Mouse (Mus musculus) CH12.LX (cell line): ENCODE results near the gene Nt5m. TPM values are rescaled to one million over a fixed set of nuclear protein-coding genes. Genes with fewer than 3 reads are reported as not detected.

ENCODE experiments used
- DNase-seq: peaks from one replicate; pipeline ENCODE4 v3.0.0-alpha.2; 2013; ENCODE audit errors: extremely low read depth
- H3K27ac ChIP-seq: 2 replicates; pipeline ENCODE4 v1.5.1; 2012; ENCODE audit warnings: low read depth, mild to moderate bottlenecking, control low read depth, moderate library complexity; ENCODE audit not compliant: insufficient read depth
- H3K27me3 ChIP-seq: replicated peaks from 2 replicates; pipeline ENCODE3; 2012; ENCODE audit warnings: inconsistent platforms
- H3K36me3 ChIP-seq, 2 experiments: replicated peaks in 1 of 2; 2 replicates each; pipeline versions ENCODE3 to v1.6.1; 2012; ENCODE audit warnings: inconsistent platforms in 1 of 2, low read length in 1 of 2, mild to moderate bottlenecking in 1 of 2, mixed read lengths in 1 of 2, moderate library complexity in 1 of 2; ENCODE audit not compliant: control insufficient read depth in 1 of 2, insufficient read depth in 1 of 2
- H3K4me1 ChIP-seq, 2 experiments: 2 replicates each; pipeline ENCODE4 v1.6.1; 2012; ENCODE audit warnings: inconsistent platforms in 1 of 2, moderate library complexity in 1 of 2; ENCODE audit not compliant: insufficient read depth in 2 of 2, control insufficient read depth in 1 of 2
- H3K4me2 ChIP-seq: 2 replicates; pipeline ENCODE4 v1.6.1; 2012; ENCODE audit warnings: low read depth, mild to moderate bottlenecking, control low read depth; ENCODE audit not compliant: poor library complexity, insufficient read depth, severe bottlenecking
- H3K4me3 ChIP-seq, 3 experiments: fragments of 150-350 bp in 1 of 3; sonication (generic) in 1 of 3; replicated peaks in 1 of 3; 2 replicates each; pipeline versions ENCODE3 to v1.5.1; 2011 to 2012; ENCODE audit warnings: low read depth in 2 of 3, low read length in 2 of 3, mild to moderate bottlenecking in 2 of 3, moderate library complexity in 2 of 3, control low read depth in 1 of 3, improper control_type of control experiment in 1 of 3, inconsistent platforms in 1 of 3, mixed read lengths in 1 of 3; ENCODE audit not compliant: poor library complexity in 1 of 3
- H3K79me2 ChIP-seq: replicated peaks from 2 replicates; pipeline ENCODE4 v1.6.1; 2012; ENCODE audit warnings: mild to moderate bottlenecking, moderate library complexity; ENCODE audit not compliant: control insufficient read depth, poor library complexity, insufficient read depth, severe bottlenecking; ENCODE audit errors: extremely low read depth
- H3K9ac ChIP-seq: 2 replicates; pipeline ENCODE4 v1.6.1; 2012; ENCODE audit warnings: low read depth, mild to moderate bottlenecking, control low read depth, moderate library complexity; ENCODE audit not compliant: insufficient read depth
- H3K9me3 ChIP-seq: replicated peaks from 2 replicates; pipeline ENCODE3; 2012; ENCODE audit warnings: low read length, inconsistent platforms, mixed read lengths
- CHD1 ChIP-seq: IDR thresholded peaks from 2 replicates; pipeline ENCODE4 v1.6.1; 2012; ENCODE audit warnings: low read depth, low read length, improper control_type of control experiment, inconsistent platforms
- CTCF ChIP-seq, 2 experiments: IDR thresholded peaks in 1 of 2; conservative IDR thresholded peaks in 1 of 2; 2 replicates each; pipeline ENCODE4 v1.5.1; 2011 to 2012; ENCODE audit warnings: low read depth in 2 of 2, low read length in 2 of 2, improper control_type of control experiment in 1 of 2, inconsistent platforms in 1 of 2, mild to moderate bottlenecking in 1 of 2, moderate library complexity in 1 of 2
- ELF1 ChIP-seq: IDR thresholded peaks from 2 replicates; pipeline ENCODE4 v1.6.1; 2014; ENCODE audit warnings: low read depth, mild to moderate bottlenecking, inconsistent platforms, low read length, improper control_type of control experiment
- EP300 ChIP-seq: IDR thresholded peaks from 2 replicates; pipeline ENCODE4 v1.6.1; 2011; ENCODE audit warnings: low read length, improper control_type of control experiment
- ETS1 ChIP-seq: conservative IDR thresholded peaks from 2 replicates; pipeline ENCODE4 v1.6.1; 2012; ENCODE audit warnings: low read depth, mild to moderate bottlenecking, inconsistent platforms, low read length, improper control_type of control experiment, moderate library complexity
- HCFC1 ChIP-seq: IDR thresholded peaks from 2 replicates; pipeline ENCODE4 v1.6.1; 2012; ENCODE audit warnings: low read depth, mild to moderate bottlenecking, inconsistent platforms, low read length, improper control_type of control experiment
- MAFK ChIP-seq: IDR thresholded peaks from 2 replicates; pipeline ENCODE4 v1.6.1; 2011; ENCODE audit warnings: low read length, improper control_type of control experiment; ENCODE audit not compliant: insufficient replicate concordance
- MAX ChIP-seq: IDR thresholded peaks from 2 replicates; pipeline ENCODE4 v1.6.1; 2011; ENCODE audit warnings: low read length, improper control_type of control experiment
- MAZ ChIP-seq: IDR thresholded peaks from 2 replicates; pipeline ENCODE4 v1.6.1; 2012; ENCODE audit warnings: low read depth, mild to moderate bottlenecking, inconsistent platforms, low read length, improper control_type of control experiment, moderate library complexity
- MEF2A ChIP-seq: IDR thresholded peaks from 2 replicates; pipeline ENCODE4 v1.6.1; 2014; ENCODE audit warnings: low read depth, mild to moderate bottlenecking, inconsistent platforms, low read length, improper control_type of control experiment, borderline replicate concordance
- MXI1 ChIP-seq: IDR thresholded peaks from 2 replicates; pipeline ENCODE4 v1.6.1; 2011; ENCODE audit warnings: mild to moderate bottlenecking, low read depth, low read length, improper control_type of control experiment
- MYC ChIP-seq: IDR thresholded peaks from 2 replicates; pipeline ENCODE4 v1.6.1; 2011; ENCODE audit warnings: low read depth, mild to moderate bottlenecking, improper control_type of control experiment, low read length
- NRF1 ChIP-seq: IDR thresholded peaks from 2 replicates; pipeline ENCODE4 v1.6.1; 2014; ENCODE audit warnings: low read depth, mild to moderate bottlenecking, inconsistent platforms, low read length, improper control_type of control experiment, moderate library complexity
- POLR2A ChIP-seq: IDR thresholded peaks from 2 replicates; pipeline ENCODE4 v1.6.1; 2011; ENCODE audit warnings: low read depth, mild to moderate bottlenecking, improper control_type of control experiment, low read length
- POLR2AphosphoS2 ChIP-seq: IDR thresholded peaks from 2 replicates; pipeline ENCODE4 v1.6.1; 2011; ENCODE audit warnings: low read depth, low read length, improper control_type of control experiment
- SIN3A ChIP-seq: IDR thresholded peaks from 2 replicates; pipeline ENCODE4 v1.6.1; 2012; ENCODE audit warnings: low read length, improper control_type of control experiment, inconsistent platforms
- TBP ChIP-seq: conservative IDR thresholded peaks from 2 replicates; pipeline ENCODE4 v1.6.1; 2011; ENCODE audit warnings: low read depth, low read length, improper control_type of control experiment
- TCF12 ChIP-seq: IDR thresholded peaks from 2 replicates; pipeline ENCODE4 v1.6.1; 2014; ENCODE audit warnings: low read depth, mild to moderate bottlenecking, inconsistent platforms, low read length, improper control_type of control experiment
- USF1 ChIP-seq: IDR thresholded peaks from 2 replicates; pipeline ENCODE4 v1.6.1; 2014; ENCODE audit warnings: low read depth, mild to moderate bottlenecking, inconsistent platforms, low read length, improper control_type of control experiment
- USF2 ChIP-seq: conservative IDR thresholded peaks from 2 replicates; pipeline ENCODE4 v1.6.1; 2011; ENCODE audit warnings: low read depth, low read length, improper control_type of control experiment
- ZC3H11A ChIP-seq: IDR thresholded peaks from 2 replicates; pipeline ENCODE4 v1.6.1; 2012; ENCODE audit warnings: low read depth, mild to moderate bottlenecking, inconsistent platforms, low read length, improper control_type of control experiment
- ZKSCAN1 ChIP-seq: IDR thresholded peaks from 2 replicates; pipeline ENCODE4 v1.6.1; 2012; ENCODE audit warnings: low read depth, inconsistent platforms, low read length, improper control_type of control experiment, borderline replicate concordance
- ZNF384 ChIP-seq: IDR thresholded peaks from 2 replicates; pipeline ENCODE4 v1.6.1; 2012; ENCODE audit warnings: low read depth, low read length, improper control_type of control experiment, inconsistent platforms
- dilution Hi-C: fragments of 300-500 bp; cut with MboI; formaldehyde crosslinking; loops from 2 replicates; pipeline ENCODE4 v1.14.3; 2020; ENCODE audit warnings: low sequenced_read_pairs; ENCODE audit not compliant: extremely low pct_unique_long_range_greater_than_20kb, extremely low pct_ligation_motif_present
- in situ Hi-C: fragments of 300-500 bp; cut with MboI; formaldehyde crosslinking; loops from 3 replicates; pipeline ENCODE4 v1.14.3; 2019; ENCODE audit warnings: low sequenced_read_pairs, low pct_ligation_motif_present, low pct_unique_long_range_greater_than_20kb, mixed read lengths
- polyA plus RNA-seq: library from polyadenylated mRNA; unstranded; fragments of >175 nt; gene quantifications from 2 replicates; pipeline ENCODE4 v1.2.1, GENCODE M21; 2012; ENCODE audit warnings: low read depth; ENCODE audit not compliant: insufficient read length
- total RNA-seq, 2 experiments: library from RNA; depleted of rRNA; stranded (reverse); fragments of 300-350 nt in 1 of 2; fragments of >200 nt in 1 of 2; gene quantifications; 2 replicates each; pipeline ENCODE4 v1.2.3; 2012 to 2014

Gene Nt5m
- total and polyA plus RNA-seq, 3 experiments, result 22.3 to 25.7 (median 24.3) TPM

GRCm38 (mm10) chr11:59810480-59811158, 28.6 kb upstream of the Nt5m start:
- Histone ChIP-seq H3K9me3 (no peaks in the 10 kb centered on the region), H3K4me1 (peaks cover 9 to 47% of the 10 kb centered on the region in 2 experiments), H3K27me3 (no peaks in the 10 kb centered on the region), H3K79me2 (peaks cover 16% of the 10 kb centered on the region), H3K9ac (peak overlapping the region; percentile 97), H3K4me3 (peak overlapping the region; percentile 67 to 96 (median 92)), H3K27ac (no peak overlapping the region; the same call in 1 of the 2 replicates), H3K4me2 (peak overlapping the region; percentile 74), H3K36me3 (peaks cover 23 to 31% of the 10 kb centered on the region in 2 experiments)
- in situ Hi-C loops (no loop called here), dilution Hi-C loops (no loop called here)
- TF ChIP-seq MAZ (no peak), POLR2AphosphoS2 (peak; percentile 74; the same call in 1 of the 2 replicates), USF1 (no peak), ELF1 (peak; percentile 86), TBP (peak; percentile 82), NRF1 (no peak), MYC (peak; percentile 93), ZC3H11A (no peak), MXI1 (peak; percentile 88), ZKSCAN1 (no peak), TCF12 (peak; percentile 54; the same call in 1 of the 2 replicates), EP300 (0 out of 2 replicates have a peak, but pooled peaks have one; percentile 5), CHD1 (no peak), POLR2A (peak; percentile 43), MEF2A (0 out of 2 replicates have a peak, but pooled peaks have one; percentile 19), CTCF (conservative IDR thresholded peaks at IDR 0.05 in 1 of 2, IDR thresholded peaks at IDR 0.05 in 1 of 2; ENCODE audit: low read depth in 2 of 2, low read length in 2 of 2) (0 out of 4 replicates have a peak, but pooled peaks of 1 of the 2 experiments have one; percentile 11), ZNF384 (0 out of 2 replicates have a peak, but pooled peaks have one; percentile 4), ETS1 (no peak), SIN3A (peak; percentile 68), MAX (peak; percentile 84)
- DNase-seq, result peak; percentile 70

- Histone ChIP-seq H3K4me2 (peak overlapping the region; percentile 74), H3K4me1 (peaks cover 9 to 43% of the 10 kb centered on the region in 2 experiments), H3K9me3 (no peaks in the 10 kb centered on the region), H3K9ac (peak overlapping the region; percentile 97), H3K4me3 (peak overlapping the region; percentile 2 to 96 (median 67)), H3K79me2 (peaks cover 16% of the 10 kb centered on the region), H3K27me3 (no peaks in the 10 kb centered on the region), H3K27ac (no peak overlapping the region), H3K36me3 (peaks cover 23 to 31% of the 10 kb centered on the region in 2 experiments)
- dilution Hi-C loops, result no loop called here
- TF ChIP-seq USF2 (no peak), HCFC1 (no peak), MAFK (no peak), EP300 (0 out of 2 replicates have a peak, but pooled peaks have one; percentile 5), MAZ (0 out of 2 replicates have a peak, but pooled peaks have one; percentile 23), ZNF384 (0 out of 2 replicates have a peak, but pooled peaks have one; percentile 5), CHD1 (no peak), ETS1 (no peak)
- in situ Hi-C loops, result no loop called here
- DNase-seq, result no peak
Measured at GRCm38 (mm10) chr11:59811211-59811610, 28.0 kb upstream of the Nt5m start.
